Mouse (Mus musculus) thymus, postnatal 10 days (tissue): ENCODE data around the gene Avil.

Experiments used
- DNase-seq, 2 experiments: peaks; one replicate each; pipeline ENCODE4 v3.0.0; 2021; ENCODE audit warnings: low spot score in 2 of 2

Avil gene

GRCm38 (mm10) chr10:126980933-126981530 lies 19.5 kb upstream of the Avil start:
- no peak for DNase-seq

GRCm38 (mm10) chr10:126981746-126982145 lies 18.8 kb upstream of the Avil start:
- DNase-seq: no peak

GRCm38 (mm10) chr10:126983193-126983725 lies 17.2 kb upstream of the Avil start:
- DNase-seq: no peak

GRCm38 (mm10) chr10:126984189-126985004 lies 16.1 kb upstream of the Avil start:
- DNase-seq: no peak

GRCm38 (mm10) chr10:126985127-126985526 lies 15.4 kb upstream of the Avil start:
- DNase-seq: no peak

- no peak for DNase-seq
These were observed 14.9 kb upstream of the Avil start for GRCm38 (mm10) chr10:126985579-126985978.

- DNase-seq: no peak
These were observed 14.0 kb upstream of the Avil start for GRCm38 (mm10) chr10:126986541-126986961.

GRCm38 (mm10) chr10:126987183-126988118 lies 13.1 kb upstream of the Avil start:
- DNase-seq: no peak

GRCm38 (mm10) chr10:126988513-126989165 lies 11.9 kb upstream of the Avil start:
- DNase-seq: no peak

GRCm38 (mm10) chr10:126990313-126991056 lies 10.0 kb upstream of the Avil start:
- peak; percentile 68 to 88 for DNase-seq

- no peak for DNase-seq
These were observed 8.8 kb upstream of the Avil start for GRCm38 (mm10) chr10:126991676-126992075.

- no peak for DNase-seq
These were observed 6.9 kb upstream of the Avil start for GRCm38 (mm10) chr10:126993621-126994020.

GRCm38 (mm10) chr10:126997340-126998113 lies 3.0 kb upstream of the Avil start:
- no peak for DNase-seq

GRCm38 (mm10) chr10:127001297-127001696 lies 788 bp downstream of the Avil start:
- no peak for DNase-seq

GRCm38 (mm10) chr10:127002056-127002455 lies 1.5 kb downstream of the Avil start:
- no peak for DNase-seq

GRCm38 (mm10) chr10:127002765-127003164 lies 2.3 kb downstream of the Avil start:
- no peak for DNase-seq

GRCm38 (mm10) chr10:127003334-127003733 lies 2.8 kb downstream of the Avil start:
- no peak for DNase-seq

- DNase-seq: no peak
These were observed 3.3 kb downstream of the Avil start for GRCm38 (mm10) chr10:127003806-127004205.

GRCm38 (mm10) chr10:127016488-127016887 lies 16.0 kb downstream of the Avil start:
- no peak for DNase-seq

GRCm38 (mm10) chr10:127017071-127017470 lies 16.6 kb downstream of the Avil start:
- DNase-seq: no peak
